Mouse (Mus musculus): ENCODE data around the gene Homez.

GRCm38 (mm10) chr14:54855726-54856125 lies 15.0 kb downstream of the Homez start:
- TF ChIP-seq CTCF (IDR thresholded peaks at IDR 0.05; ENCODE audit: borderline replicate concordance, extremely low read depth, insufficient read depth, insufficient read length), result no peak
- no peak for TF ChIP-seq POLR2A (IDR thresholded peaks at IDR 0.05; ENCODE audit: borderline replicate concordance, extremely low read depth, insufficient read depth, insufficient read length, poor library complexity, severe bottlenecking)
